Mouse (Mus musculus) intestine, embryonic 14.5 days (tissue): ENCODE measurements at regions not wholly inside any gene's neighbourhood (a gene's known extent, or its start where the extent isn't known, plus 50 kb on each side); places are given as distances from the start of the nearest gene placed in this dataset.

Experiments used
- ATAC-seq: fragments of 200-750 bp; cut with Nextera tagmentation; replicated peaks from 2 replicates; pipeline ENCODE4 v1.8.0; 2017; ENCODE audit warnings: low read depth, moderate number of reproducible peaks, moderate TSS enrichment, moderate library complexity; ENCODE audit not compliant: low FRiP score, low TSS enrichment
- DNase-seq: peaks from one replicate; pipeline ENCODE4 v3.0.0-alpha.2; 2018; ENCODE audit warnings: low spot score
- H3K27ac ChIP-seq: fragments of 300-500 bp; sonication (generic); 2 replicates; pipeline ENCODE4 v1.5.1; 2014; ENCODE audit warnings: low read depth, mild to moderate bottlenecking, control low read depth
- H3K27me3 ChIP-seq: fragments of 300-500 bp; sonication (generic); replicated peaks from 2 replicates; pipeline ENCODE4 v1.6.1; 2014; ENCODE audit warnings: low read length, control low read depth; ENCODE audit not compliant: control insufficient read depth, insufficient read depth
- H3K36me3 ChIP-seq: fragments of 300-500 bp; sonication (generic); 2 replicates; pipeline ENCODE4 v1.6.1; 2014; ENCODE audit warnings: low read length, control low read depth; ENCODE audit not compliant: control insufficient read depth, insufficient read depth
- H3K4me1 ChIP-seq: fragments of 300-500 bp; sonication (generic); replicated peaks from 2 replicates; pipeline ENCODE4 v1.6.1; 2014; ENCODE audit warnings: low read length, control low read depth, mixed read lengths; ENCODE audit not compliant: control insufficient read depth, insufficient read depth
- H3K4me2 ChIP-seq: fragments of 300-500 bp; sonication (generic); 2 replicates; pipeline ENCODE4 v1.6.1; 2014; ENCODE audit warnings: low read length
- H3K4me3 ChIP-seq: fragments of 300-500 bp; sonication (generic); 2 replicates; pipeline ENCODE4 v1.5.1; 2014; ENCODE audit warnings: low read depth, low read length, control low read depth, mixed read lengths
- H3K9ac ChIP-seq: fragments of 300-500 bp; sonication (generic); 2 replicates; pipeline ENCODE4 v1.6.1; 2014; ENCODE audit warnings: mild to moderate bottlenecking, low read length
- H3K9me3 ChIP-seq: fragments of 300-500 bp; sonication (generic); 2 replicates; pipeline ENCODE4 v1.6.1; 2016; ENCODE audit warnings: low read length, control low read depth; ENCODE audit not compliant: control insufficient read depth
- WGBS: fragments of 180-500 bp; shearing (Covaris S2); extraction: QIAGEN DNeasy Blood & Tissue Kit; methylation state at CpG from one replicate; pipeline ENCODE4 v1.1.7; 2014; 5-methylcytosine and 5-hydroxymethylcytosine counted together

DNA sequence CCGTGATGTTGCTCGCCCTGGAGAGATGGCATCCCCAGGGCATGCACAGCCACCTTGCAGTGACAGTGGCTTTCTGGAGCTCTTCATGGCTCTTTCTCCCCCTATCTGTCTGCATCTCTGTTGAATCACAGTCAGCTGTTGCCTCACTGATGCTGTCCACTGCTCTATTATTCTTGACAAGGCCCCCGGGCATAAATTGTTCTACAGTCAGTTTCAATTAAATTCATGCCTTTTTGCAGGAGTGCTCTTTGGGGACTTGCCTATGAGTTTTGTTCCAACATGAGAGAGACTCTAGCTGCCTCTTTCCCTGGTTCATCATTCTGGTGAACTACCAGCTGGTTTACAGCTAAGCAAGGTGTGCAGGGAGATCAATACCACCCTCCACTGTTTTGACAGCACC is 229.9 kb upstream of the Shh start:
- Histone ChIP-seq H3K9me3 (no peaks in the 10 kb centered on the region), H3K9ac (no peak overlapping the region), H3K27ac (no peak overlapping the region), H3K4me3 (no peak overlapping the region), H3K36me3 (no peaks in the 10 kb centered on the region), H3K27me3 (no peaks in the 10 kb centered on the region), H3K4me2 (no peak overlapping the region), H3K4me1 (no peaks in the 10 kb centered on the region)
- 71% methylated on average over 3 of the region's 3 CpGs for WGBS
- DNase-seq (no peak), ATAC-seq (no peak)

DNA sequence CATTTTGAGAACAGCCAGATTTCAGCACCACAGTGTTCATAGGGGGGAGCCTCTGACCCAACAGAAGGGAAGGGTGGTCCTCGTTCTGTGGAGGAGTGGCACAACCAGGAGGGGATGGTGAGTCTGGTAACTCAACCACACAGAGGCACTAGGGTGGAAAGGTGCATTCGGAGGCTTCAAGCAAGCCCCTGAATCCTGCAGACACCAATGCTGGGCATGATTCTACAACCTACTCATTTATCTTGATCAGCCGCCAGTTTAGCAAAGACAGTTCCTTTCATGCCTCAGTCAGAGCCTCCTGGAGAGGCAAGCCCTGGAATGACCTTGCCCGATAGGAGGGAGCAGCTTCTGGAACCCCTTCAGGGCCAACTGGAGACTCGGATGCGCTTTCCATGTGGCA is 223.1 kb upstream of the Shh start:
- WGBS: 68% methylated on average over 6 of the region's 6 CpGs
- no peak overlapping the region for H3K4me3 ChIP-seq

GRCm38 (mm10) chr5:28689651-28690050 is 222.6 kb upstream of the Shh start:
- WGBS: 63% methylated on average over 2 of the region's 2 CpGs
- no peak for ATAC-seq
- DNase-seq: no peak
- Histone ChIP-seq H3K27me3 (no peaks in the 10 kb centered on the region), H3K4me1 (0 out of 2 replicates have a peak, but pooled peaks cover 3% of the 10 kb centered on the region), H3K36me3 (no peaks in the 10 kb centered on the region), H3K9me3 (no peaks in the 10 kb centered on the region), H3K27ac (no peak overlapping the region), H3K9ac (no peak overlapping the region), H3K4me2 (no peak overlapping the region), H3K4me3 (no peak overlapping the region)

More for the DNA sequence above, 223.1 kb upstream of the Shh start:
- ATAC-seq (no peak), DNase-seq (no peak)
- no peaks in the 10 kb centered on the region for H3K27me3 ChIP-seq
- no peak overlapping the region for H3K27ac ChIP-seq
- H3K9ac ChIP-seq: no peak overlapping the region
- no peaks in the 10 kb centered on the region for H3K9me3 ChIP-seq
- H3K4me2 ChIP-seq: no peak overlapping the region
- 0 out of 2 replicates have a peak, but pooled peaks cover 3% of the 10 kb centered on the region for H3K4me1 ChIP-seq
- no peaks in the 10 kb centered on the region for H3K36me3 ChIP-seq

GRCm38 (mm10) chr5:28689136-28689535 is 222.1 kb upstream of the Shh start:
- 53% methylated on average over 3 of the region's 3 CpGs for WGBS
- DNase-seq: no peak
- Histone ChIP-seq H3K9me3 (no peaks in the 10 kb centered on the region), H3K27ac (no peak overlapping the region), H3K4me2 (no peak overlapping the region), H3K36me3 (no peaks in the 10 kb centered on the region), H3K4me3 (no peak overlapping the region), H3K4me1 (0 out of 2 replicates have a peak, but pooled peaks cover 3% of the 10 kb centered on the region), H3K27me3 (no peaks in the 10 kb centered on the region), H3K9ac (no peak overlapping the region)
- ATAC-seq: 0 out of 2 replicates have a peak, but pooled peaks have one; percentile 50

DNA sequence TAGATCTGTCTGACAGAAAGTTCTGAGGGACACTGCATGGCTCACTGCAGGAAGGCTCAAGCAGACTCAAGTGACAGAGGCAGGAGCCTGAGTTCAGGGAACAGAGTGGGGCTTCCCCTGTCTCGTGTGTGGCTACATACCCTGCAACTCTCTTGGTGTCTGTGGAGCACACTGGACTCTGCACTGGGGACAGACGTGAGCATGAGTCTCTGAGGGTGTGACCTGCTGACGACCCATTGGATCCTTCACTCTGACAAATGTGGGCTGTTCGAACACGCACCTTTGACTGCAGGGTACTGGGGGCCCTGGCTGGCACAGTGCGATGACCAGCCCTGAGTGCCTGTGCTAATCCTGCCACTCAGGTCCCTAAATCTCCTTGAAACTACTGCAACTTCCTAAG is 215.8 kb upstream of the Shh start:
- H3K4me3 ChIP-seq: no peak overlapping the region

DNA sequence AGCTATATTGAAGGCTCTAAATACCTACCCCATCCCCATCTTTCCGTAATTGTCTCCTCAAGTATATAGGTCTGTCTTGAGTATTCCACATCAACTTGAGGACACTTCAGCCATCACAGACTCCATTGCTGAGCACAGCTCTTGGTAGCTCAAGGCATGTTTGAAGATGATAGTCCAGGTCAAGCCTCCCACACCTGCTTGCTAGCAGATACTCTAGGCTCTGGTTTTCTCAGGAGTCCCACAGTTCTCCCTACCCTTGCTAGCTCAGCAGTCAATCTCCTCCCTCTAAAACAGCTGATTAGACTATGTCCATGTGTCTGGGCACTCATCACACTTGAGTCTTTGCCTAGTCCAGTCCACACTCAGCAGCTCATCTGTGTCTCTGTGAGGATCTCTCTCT is 213.3 kb upstream of the Shh start:
- no peak for ATAC-seq
- H3K9ac ChIP-seq: no peak overlapping the region
- no peaks in the 10 kb centered on the region for H3K4me1 ChIP-seq
- 84% methylated on average over 1 of the region's 1 CpGs for WGBS
- H3K27ac ChIP-seq: no peak overlapping the region
- no peak for DNase-seq
- H3K27me3 ChIP-seq: no peaks in the 10 kb centered on the region
- no peaks in the 10 kb centered on the region for H3K9me3 ChIP-seq
- no peak overlapping the region for H3K4me2 ChIP-seq
- H3K4me3 ChIP-seq: no peak overlapping the region
- H3K36me3 ChIP-seq: no peaks in the 10 kb centered on the region

More for the DNA sequence above, 215.8 kb upstream of the Shh start:
- WGBS: 66% methylated on average over 6 of the region's 6 CpGs
- H3K9me3 ChIP-seq: no peaks in the 10 kb centered on the region
- H3K9ac ChIP-seq: no peak overlapping the region
- H3K27me3 ChIP-seq: no peaks in the 10 kb centered on the region
- H3K36me3 ChIP-seq: no peaks in the 10 kb centered on the region
- H3K4me2 ChIP-seq: no peak overlapping the region
- DNase-seq (no peak), ATAC-seq (no peak)
- no peak overlapping the region for H3K27ac ChIP-seq
- no peaks in the 10 kb centered on the region for H3K4me1 ChIP-seq

DNA sequence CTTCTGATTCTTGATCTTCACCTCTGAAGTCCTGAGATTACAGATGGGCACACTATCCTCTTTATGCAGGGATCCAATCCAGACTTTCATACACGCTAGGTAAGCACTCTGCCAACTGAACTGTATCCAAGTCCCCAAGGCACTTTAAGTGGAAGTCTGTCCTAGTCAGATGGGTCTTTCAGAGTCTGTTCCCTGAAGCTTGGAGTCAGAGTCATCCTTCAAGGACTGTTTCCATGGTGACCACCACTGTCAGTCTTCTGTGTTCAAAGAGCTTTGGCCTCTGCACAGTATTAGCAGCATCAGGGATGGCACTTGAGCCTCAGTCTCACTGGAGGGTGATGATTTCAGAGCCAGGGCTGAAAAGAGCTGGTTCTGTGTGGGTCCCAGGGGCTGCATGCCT is 212.7 kb upstream of the Shh start:
- no peak for DNase-seq
- H3K27ac ChIP-seq: no peak overlapping the region

DNA sequence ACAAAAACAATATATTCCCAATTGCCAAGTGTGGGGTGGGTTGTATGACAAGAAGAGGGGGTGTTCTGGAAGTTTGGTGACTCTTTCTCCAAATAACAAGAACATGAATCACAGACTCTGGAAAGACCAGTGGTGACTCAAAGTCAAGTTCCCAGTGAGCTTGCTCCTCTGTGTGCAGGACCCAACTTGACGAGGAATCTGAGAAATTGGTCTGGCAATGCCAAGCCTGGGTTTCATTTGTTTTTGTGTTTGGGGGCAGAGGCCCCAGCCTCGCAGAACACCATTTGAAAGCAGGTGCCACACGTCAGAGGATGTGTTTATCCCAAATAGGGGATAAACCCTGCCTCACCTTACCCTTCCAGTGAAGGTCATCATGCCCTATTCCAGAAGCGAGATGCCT is 163.1 kb upstream of the Shh start:
- no peak overlapping the region for H3K9ac ChIP-seq
- H3K4me3 ChIP-seq: no peak overlapping the region
- DNase-seq: no peak
- no peaks in the 10 kb centered on the region for H3K9me3 ChIP-seq
- no peak overlapping the region for H3K27ac ChIP-seq
- no peaks in the 10 kb centered on the region for H3K27me3 ChIP-seq
- no peaks in the 10 kb centered on the region for H3K4me1 ChIP-seq
- no peaks in the 10 kb centered on the region for H3K36me3 ChIP-seq
- ATAC-seq: no peak
- H3K4me2 ChIP-seq: no peak overlapping the region
- 72% methylated on average over 4 of the region's 4 CpGs for WGBS

More for the DNA sequence above, 212.7 kb upstream of the Shh start:
- no peak for ATAC-seq
- Histone ChIP-seq H3K27me3 (no peaks in the 10 kb centered on the region), H3K4me2 (no peak overlapping the region), H3K9ac (no peak overlapping the region), H3K9me3 (no peaks in the 10 kb centered on the region), H3K4me3 (no peak overlapping the region), H3K36me3 (no peaks in the 10 kb centered on the region), H3K4me1 (no peaks in the 10 kb centered on the region)
- 81% methylated on average over 1 of the region's 1 CpGs for WGBS

DNA sequence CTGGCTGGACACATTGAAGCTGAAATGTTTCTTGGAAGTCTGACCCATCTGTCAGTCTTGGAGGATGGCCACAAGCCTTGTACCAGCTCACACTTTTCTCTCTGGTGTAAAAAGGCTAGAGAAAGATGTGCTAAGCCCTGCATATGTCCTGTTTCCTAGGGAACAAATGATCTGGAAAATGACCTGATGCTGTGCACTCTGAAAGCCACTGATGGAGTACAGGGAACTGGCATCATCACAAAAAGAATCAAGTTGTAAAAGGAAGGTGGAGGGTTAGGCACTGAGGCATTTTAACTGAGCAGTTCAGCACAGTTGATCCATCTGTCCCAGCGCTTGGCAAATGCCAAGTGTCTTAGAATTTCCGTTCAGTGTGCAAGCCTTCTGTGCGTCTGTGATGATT is 144.8 kb upstream of the Shh start:
- ATAC-seq (no peak), DNase-seq (no peak)
- H3K4me2 ChIP-seq: no peak overlapping the region
- WGBS: 88% methylated on average over 3 of the region's 3 CpGs
- no peak overlapping the region for H3K4me3 ChIP-seq
- no peaks in the 10 kb centered on the region for H3K36me3 ChIP-seq
- H3K27ac ChIP-seq: no peak overlapping the region
- no peaks in the 10 kb centered on the region for H3K4me1 ChIP-seq
- no peak overlapping the region for H3K9ac ChIP-seq
- no peaks in the 10 kb centered on the region for H3K9me3 ChIP-seq
- H3K27me3 ChIP-seq: no peaks in the 10 kb centered on the region
